Mouse (Mus musculus): ENCODE data around the gene Mrps18a.

The Mrps18a gene

DNA sequence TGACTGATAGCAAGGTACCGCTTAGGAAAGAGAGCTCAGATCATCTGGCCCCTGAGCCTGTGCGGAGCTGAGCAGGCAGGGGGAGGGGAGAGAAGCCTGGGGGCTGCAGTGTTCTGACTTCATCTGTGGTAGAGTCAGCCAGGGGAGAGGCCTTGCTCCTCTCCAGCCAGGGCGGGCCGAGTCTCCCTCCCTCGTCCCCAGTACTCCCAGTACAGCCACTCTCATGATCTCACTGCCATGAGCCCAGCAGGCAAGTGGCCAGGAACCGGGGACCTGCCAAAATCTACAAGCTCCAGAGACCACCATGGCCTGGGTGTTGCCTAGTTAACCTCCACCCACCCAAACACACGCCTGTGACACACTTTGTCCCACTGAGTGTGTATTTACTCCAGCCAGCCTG lies 29.1 kb upstream of the Mrps18a start:
- no peak for TF ChIP-seq GATA4 (IDR thresholded peaks at IDR 0.05; ENCODE audit: insufficient replicate concordance, low read length)

DNA sequence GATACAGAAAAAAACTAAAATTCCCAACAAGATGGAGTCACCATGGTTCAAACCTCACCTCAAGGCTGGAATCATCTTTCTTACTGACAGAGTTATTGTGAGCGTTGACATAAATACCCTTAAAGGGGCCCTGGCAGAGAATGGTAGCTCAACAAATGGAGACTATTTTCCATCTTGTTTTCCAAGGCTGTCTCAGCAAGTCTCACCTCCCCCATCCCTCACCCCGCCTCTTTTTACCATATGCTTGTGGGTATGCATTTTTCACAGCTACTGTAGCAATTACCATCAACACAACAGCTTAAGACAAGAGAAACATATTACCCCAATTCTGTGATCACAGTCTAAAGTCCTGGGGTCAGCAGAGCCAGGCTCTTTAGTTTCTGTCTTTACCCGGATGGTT lies 27.4 kb upstream of the Mrps18a start:
- no peak for TF ChIP-seq GATA4 (IDR thresholded peaks at IDR 0.05; ENCODE audit: insufficient replicate concordance, low read length)

DNA sequence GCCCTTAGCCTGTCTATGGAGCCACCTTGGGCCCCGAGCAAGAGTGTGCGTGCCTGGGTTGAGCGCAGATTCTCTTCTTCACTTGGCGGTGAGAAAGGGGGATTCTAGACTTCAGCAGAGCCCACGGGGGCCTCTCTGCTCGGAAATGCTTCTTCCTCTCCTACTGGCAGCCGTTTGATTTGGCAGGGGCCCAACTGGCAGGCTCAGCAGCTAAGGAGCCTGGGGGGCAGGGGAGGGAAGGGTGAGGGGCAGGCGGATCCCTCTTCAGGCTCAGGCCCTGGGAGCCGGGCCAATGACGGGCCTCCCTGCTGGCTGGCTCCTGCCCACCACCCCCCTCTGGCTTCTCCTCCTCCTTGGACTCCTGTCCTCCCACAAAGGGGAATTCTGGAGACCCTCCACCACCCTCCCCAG lies 26.7 kb upstream of the Mrps18a start:
- no peak for TF ChIP-seq GATA4 (IDR thresholded peaks at IDR 0.05; ENCODE audit: insufficient replicate concordance, low read length)

DNA sequence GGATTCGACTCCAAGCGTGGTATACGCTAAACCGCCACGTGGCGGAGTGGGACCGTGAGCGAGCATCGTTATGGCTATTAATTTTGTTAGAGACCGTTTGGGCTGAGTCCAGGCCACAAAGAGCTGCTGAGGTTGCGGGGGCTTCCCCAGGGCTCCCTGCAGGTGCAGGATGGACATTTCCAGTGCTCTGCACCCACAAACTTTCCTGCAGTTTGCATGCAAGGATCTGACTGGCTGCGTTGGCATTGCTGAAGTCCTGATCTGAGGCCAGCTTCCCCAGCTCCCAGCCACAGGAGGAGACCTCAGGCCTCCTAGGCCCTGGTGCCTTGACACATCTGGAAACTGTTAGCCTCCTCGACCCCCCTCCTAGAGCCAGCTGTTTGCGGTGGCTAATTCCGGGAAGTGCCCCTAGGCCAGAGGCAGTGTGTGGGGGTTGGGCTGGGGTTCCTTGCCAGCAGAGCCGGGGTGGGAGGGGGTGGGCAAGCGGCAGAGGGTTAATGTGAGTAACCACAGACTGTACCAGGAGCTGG lies 24.4 kb upstream of the Mrps18a start:
- no peak for TF ChIP-seq GATA4 (IDR thresholded peaks at IDR 0.05; ENCODE audit: insufficient replicate concordance, low read length)

DNA sequence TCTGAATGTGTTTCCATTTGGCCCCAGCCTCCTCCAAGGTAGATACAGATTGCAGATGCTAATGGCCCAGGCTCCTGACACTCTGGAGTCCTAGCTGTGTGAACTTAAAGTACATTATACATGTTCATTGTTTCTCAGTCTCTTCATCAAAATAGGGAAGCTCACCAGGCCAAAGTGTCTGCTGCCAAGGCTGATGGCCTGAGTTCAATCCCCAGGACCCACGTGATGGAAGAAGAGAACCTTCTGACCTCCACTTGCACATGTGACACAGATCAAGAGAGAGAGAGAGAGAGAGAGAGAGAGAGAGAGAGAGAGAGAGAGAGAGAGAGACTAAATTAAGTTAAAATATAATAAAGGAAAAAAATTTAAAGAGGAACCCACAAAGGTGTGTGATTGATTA lies 19.4 kb upstream of the Mrps18a start:
- no peak for TF ChIP-seq GATA4 (IDR thresholded peaks at IDR 0.05; ENCODE audit: insufficient replicate concordance, low read length)

DNA sequence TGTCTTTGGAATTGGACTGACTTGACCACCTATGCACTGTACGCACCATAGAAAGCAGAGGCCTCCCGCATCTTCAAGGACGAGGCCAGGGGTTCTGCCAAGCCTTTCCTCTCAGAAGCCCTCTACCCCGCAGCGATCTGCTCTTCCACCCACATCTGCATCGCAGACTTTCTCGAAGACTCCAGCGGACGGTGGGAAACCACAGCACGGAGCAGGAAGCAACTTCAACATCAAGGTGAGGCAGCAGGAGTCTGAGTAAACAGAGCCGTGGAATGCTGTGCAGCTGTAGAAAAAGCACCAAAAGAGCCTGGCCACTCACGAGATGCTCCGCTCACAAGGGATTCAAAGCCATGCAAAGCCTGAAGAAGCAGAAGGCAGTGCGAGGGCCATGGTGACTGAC lies 18.9 kb upstream of the Mrps18a start:
- no peak for TF ChIP-seq GATA4 (IDR thresholded peaks at IDR 0.05; ENCODE audit: insufficient replicate concordance, low read length)

DNA sequence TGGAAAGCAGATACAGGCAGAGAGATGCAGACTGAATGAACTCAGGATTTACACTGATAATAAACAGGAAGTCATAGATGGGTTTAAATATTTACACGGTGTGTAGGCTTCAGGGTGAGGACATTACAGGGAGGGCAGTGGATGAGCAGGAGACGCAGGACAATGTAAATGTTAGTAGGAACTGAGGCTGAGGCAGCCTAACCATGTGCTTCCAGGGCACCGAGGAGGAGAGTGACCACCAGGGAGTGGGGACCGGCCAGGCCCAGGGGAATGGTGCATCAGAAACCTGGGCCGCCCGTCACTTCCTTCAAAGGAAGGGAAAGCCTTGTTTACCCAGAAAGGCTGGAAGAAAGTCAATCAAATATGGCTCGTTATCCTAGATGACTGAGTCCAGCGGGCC lies 12.3 kb upstream of the Mrps18a start:
- no peak for TF ChIP-seq GATA4 (IDR thresholded peaks at IDR 0.05; ENCODE audit: insufficient replicate concordance, low read length)

DNA sequence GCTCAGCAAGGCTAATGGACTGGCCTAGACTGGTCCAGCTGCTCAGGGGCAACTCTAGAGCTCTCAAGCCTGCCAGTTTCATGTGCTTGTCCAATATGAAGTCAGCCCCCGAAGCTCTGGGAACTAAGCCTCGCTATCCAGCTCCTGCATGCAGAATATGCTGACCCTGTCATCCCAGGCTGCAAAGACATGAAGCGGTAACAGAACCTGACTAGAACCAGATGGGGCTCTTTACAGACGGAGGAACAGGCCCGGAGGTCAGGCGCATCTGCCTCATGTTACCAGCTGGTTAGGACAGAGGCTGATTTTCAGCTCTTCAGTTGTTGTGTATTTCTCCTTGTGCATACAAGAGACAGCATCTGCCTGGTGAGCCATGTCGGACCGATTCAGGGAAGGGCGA lies 8.9 kb upstream of the Mrps18a start:
- no peak for TF ChIP-seq GATA4 (IDR thresholded peaks at IDR 0.05; ENCODE audit: insufficient replicate concordance, low read length)

DNA sequence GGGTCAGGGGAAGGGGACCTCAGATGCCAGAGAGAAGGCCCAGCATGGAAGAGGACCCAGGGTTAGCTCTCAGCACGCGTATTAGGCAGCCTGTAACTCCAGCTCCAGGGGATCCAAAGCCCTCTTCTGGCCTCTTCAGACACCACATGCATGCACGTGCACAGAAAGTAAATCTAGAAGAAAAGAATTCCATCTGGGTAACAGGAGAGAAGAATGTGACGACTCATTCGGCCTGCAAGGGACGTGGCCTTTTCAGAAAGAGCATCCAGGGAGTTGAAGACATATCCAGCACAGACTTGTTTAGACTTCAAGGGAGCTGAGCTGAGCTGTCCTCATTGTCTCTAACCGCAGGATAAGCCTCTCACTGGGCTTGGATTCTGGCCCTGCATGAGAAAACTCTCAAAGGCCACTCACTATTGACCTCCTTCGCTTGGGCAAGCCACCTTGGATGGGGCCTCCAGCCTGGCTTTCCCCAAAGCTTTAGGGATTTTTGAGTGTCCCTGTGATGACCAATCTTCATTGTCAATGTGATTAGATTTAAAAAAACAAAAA lies 8.1 kb upstream of the Mrps18a start:
- no peak for TF ChIP-seq GATA4 (IDR thresholded peaks at IDR 0.05; ENCODE audit: insufficient replicate concordance, low read length)

DNA sequence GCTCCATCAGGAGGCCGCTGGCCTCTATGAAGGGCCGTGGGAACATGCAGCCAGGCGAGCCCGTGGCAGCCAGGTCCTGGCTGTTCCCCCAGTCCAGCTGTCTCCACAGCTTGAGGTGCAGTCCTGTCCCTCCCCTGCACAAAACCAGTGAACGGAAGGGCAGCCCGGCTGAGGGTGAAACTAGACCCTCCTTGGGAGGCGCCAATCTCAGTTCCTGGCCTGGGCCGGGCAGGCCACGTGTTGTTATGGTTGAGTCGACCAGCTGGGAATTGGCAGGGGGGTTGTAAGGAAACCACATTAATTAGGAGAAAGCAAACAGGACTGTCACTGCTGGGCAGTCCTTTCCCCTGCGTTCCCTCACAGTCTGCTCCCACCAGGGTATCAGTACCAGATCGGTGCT lies 6.3 kb upstream of the Mrps18a start:
- TF ChIP-seq GATA4 (IDR thresholded peaks at IDR 0.05; ENCODE audit: insufficient replicate concordance, low read length): no peak

DNA sequence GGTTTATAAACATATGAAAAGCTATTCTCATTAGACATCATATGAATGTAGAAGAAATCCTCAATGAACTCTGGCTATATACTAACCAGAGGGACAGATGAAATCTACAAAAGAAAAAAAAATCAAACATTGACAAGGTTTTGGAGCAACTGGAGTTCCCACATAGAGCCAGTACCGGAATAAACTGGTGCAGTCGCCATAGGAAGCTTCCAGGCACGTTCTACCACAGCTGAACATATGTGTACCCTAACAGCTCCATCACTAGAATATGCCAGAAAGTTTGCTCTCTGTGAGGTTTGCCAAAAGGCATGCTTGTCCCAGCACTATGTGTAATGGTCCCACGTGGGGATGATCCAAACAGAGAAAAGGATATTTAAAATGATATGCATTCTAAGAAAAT lies 2.5 kb upstream of the Mrps18a start:
- no peak for TF ChIP-seq GATA4 (IDR thresholded peaks at IDR 0.05; ENCODE audit: insufficient replicate concordance, low read length)

DNA sequence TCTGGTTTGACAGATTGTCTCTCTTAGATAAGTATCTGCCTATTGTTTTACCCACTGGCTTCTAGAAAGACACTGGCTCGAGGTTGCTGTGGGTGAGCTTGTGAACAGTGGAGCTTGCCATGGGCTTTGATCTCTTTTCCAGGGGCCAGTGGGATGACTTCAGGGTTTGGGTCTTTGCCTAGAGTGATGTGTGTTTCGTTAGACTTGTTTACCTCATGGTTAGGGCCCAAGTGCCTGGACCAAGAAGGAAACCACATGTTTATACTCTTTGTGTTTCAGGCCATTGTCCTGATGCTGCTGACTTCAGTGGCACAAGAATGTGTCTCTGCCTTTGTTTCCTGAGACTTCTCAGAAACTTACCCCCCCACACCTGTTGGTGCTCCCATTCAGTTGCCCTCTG lies 4.7 kb downstream of the Mrps18a start:
- no peak for TF ChIP-seq GATA4 (IDR thresholded peaks at IDR 0.05; ENCODE audit: insufficient replicate concordance, low read length)

DNA sequence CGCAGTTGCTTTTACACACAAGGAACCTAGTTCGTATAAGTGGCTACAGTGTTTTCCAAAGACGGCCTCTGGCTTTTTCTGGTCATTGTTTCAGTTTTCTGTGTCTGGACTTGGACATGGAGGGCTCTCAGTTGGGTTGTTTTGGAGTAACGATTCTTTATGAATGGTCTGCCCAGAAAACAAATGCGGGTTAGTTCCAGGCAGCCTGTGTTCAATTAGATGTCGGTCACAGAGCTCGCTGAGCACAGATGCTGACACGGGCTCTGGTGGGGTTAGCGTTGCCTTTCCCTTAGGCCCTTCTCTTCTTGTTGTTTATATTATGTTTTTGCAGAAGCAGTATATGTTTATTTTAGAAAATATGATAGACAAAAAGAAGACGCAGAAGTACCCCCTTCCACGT lies 5.4 kb downstream of the Mrps18a start:
- TF ChIP-seq GATA4 (IDR thresholded peaks at IDR 0.05; ENCODE audit: insufficient replicate concordance, low read length): no peak

DNA sequence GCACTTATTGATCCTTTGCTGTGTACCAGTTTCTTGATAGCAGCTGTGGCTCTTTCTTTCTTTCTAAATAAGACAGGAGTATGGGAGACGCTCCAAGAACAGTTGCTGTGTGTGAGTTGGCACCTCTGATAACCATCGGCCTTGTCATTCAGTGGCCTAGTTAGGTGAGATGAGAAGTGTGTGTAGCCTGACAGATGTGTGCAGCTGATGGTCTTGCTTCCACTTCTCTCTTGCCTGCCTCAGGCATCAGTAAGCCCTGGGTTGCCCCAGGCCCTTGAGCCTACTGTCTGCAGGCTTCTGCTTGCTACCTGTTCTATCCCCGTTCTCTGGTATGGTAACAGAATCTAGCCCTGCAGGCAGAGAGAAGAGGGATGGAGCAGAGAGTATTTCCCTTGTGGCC lies 6.1 kb downstream of the Mrps18a start:
- TF ChIP-seq GATA4 (IDR thresholded peaks at IDR 0.05; ENCODE audit: insufficient replicate concordance, low read length): no peak

DNA sequence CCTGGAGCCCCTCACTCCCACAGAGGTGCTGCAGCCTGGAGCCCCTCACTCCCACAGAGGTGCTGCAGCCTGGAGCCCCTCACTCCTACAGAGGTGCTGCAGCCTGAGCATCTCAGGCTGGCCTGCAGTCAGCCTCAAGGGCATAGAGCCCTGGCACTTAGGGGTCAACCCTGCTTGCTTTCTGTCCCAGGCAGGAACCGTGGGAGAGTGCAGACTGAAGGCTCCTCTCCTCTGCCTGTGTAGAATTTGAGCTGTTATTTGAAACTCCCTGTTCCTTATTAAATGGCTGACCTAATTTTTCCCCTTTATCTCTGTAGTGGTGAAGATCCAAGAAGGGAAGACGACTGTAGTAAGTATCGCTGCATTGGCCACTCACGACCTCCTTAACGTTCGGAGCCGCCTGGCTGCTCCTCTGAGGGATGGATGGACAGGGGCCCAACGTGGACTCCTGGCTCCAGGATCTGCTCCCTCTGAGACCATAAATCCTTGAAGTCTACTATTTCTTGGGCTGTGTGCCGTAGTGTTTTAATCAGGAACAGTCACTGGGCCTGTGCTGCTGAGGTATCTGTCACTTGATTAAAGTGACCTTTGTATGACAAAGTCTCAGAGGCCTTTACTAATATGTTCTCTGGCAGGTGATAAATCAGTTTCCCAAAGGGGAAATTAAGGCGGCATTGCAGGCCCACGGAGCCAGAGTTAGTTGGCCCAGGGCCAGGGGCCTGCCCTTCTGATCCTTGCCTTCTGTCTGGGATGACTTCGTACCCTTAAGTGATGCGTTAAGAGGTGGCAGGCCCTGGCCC lies 7.0 kb downstream of the Mrps18a start:
- no peak for TF ChIP-seq GATA4 (IDR thresholded peaks at IDR 0.05; ENCODE audit: insufficient replicate concordance, low read length)

DNA sequence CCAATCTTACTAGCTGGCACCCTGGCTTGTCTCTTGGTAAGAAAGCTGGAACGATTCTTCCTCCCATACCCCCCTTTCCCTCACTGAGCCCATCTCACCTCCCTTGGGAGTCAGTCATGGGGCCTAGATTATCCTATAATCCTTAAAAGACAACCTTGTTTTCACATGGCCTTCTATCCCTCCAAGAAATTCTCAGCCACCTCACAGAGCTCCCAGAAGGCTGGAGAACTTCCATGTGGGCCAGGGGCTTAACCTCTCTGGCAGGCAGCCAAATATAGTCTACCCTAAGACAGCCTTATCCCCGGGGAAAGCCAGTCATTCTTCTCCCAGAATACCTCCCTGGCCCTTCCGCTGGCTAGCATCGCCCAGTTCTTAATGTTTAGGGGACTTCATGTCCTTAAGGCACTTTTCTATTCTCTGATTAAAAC lies 7.7 kb downstream of the Mrps18a start:
- TF ChIP-seq GATA4 (IDR thresholded peaks at IDR 0.05; ENCODE audit: insufficient replicate concordance, low read length): no peak

DNA sequence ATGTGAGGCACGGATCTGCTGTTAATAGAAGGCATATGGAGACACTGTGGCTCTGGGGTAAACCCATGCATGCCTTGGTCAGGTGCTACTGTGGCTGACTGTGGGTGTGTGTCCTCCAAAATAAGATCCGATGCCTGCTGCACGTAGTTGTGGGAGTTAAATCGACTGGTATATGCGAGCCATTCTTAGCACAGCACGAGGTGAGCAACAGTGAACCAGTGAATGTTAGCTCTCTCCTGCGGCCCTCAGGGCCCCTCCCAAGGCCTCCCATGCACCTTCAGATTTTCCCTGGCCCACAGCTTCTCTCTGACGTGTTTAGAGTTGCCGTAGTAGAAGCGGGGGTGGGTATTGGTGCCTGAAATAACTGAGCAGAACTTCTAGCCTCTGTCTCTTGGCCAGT lies 8.9 kb downstream of the Mrps18a start:
- TF ChIP-seq GATA4 (IDR thresholded peaks at IDR 0.05; ENCODE audit: insufficient replicate concordance, low read length): no peak

Measured in liver, adult (tissue).